Mouse (Mus musculus) heart, adult 2 months (tissue): Measurements from ENCODE around the gene Mex3a.

Experiments used
- CTCF ChIP-seq: fragments of 200-600 bp; IDR thresholded peaks from 2 replicates; pipeline ENCODE4 v1.8.1; 2022; ENCODE audit warnings: antibody characterized with exemption, mild to moderate bottlenecking, moderate library complexity
- EP300 ChIP-seq: fragments of 200-500 bp; IDR thresholded peaks from 2 replicates; pipeline ENCODE4 v1.6.1; 2011; ENCODE audit warnings: low read depth, low read length, control low read depth; ENCODE audit not compliant: insufficient read depth

GRCm38 (mm10) chr3:88537146-88537545 lies 5.0 kb downstream of the Mex3a start:
- TF ChIP-seq CTCF: no peak
- TF ChIP-seq EP300: no peak
